Mouse (Mus musculus) testis, adult 2 months (tissue): ENCODE data around the gene Gm44579.

Source experiments
- CTCF ChIP-seq: fragments of 200-500 bp; IDR thresholded peaks from 2 replicates; pipeline ENCODE4 v1.5.1; 2012; ENCODE audit warnings: low read depth, mild to moderate bottlenecking, inconsistent platforms, low read length, moderate library complexity; ENCODE audit not compliant: control insufficient read depth, insufficient read depth, insufficient replicate concordance
- POLR2A ChIP-seq: fragments of 200-500 bp; IDR thresholded peaks from 2 replicates; pipeline ENCODE4 v1.6.1; 2012; ENCODE audit warnings: low read depth, mild to moderate bottlenecking, inconsistent platforms, low read length, moderate library complexity; ENCODE audit not compliant: control insufficient read depth

GRCm38 (mm10) chr15:98222377-98222776 is 1.6 kb upstream of the Gm44579 start:
- TF ChIP-seq CTCF (no peak), POLR2A (no peak)
